Mouse (Mus musculus): ENCODE data around the gene Vpreb3. TPM values are rescaled to one million over a fixed set of nuclear protein-coding genes. Genes with fewer than 3 reads are reported as not detected.
A peak's percentile ranks its signal among the peaks of the same experiment; 100 is the strongest.

The Vpreb3 gene
- polyA plus RNA-seq, 1 experiment from 2014 or later, result 0.56 TPM

DNA sequence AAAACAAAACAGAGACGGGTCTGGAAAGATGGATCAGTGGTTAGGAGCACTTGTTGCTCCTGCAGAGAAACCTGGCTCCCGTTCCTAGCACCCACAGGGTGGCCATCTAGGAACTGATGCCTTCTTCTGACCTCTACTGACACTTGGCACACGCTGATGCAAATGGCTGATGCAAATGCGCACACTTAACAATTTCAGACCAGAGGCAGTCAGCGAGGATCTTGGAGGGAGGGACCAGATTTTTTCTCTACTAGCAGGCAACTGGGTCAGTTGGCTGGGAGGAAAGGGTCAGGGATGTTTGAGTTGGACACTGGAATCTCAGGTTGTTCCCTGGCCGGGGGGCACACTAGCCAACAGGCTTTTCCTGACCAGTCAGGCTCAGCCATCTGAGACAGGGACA is 10.0 kb upstream of the Vpreb3 start, which contains the start of gene Chchd10:
Chchd10 (plus strand) TSS at position 240 of the 400 bp plus-strand sequence.
- peak within 1 kb of the TSS; percentile 66 for H3K4me3 ChIP-seq
- ATAC-seq (ENCODE audit: insufficient number of reproducible peaks, insufficient read depth, low FRiP score, low TSS enrichment), result no peak
- WGBS, result 27% methylated on average over 6 of the region's 6 CpGs
- H3K4me1 ChIP-seq, result peaks cover 38% of the 10 kb centered on the region
- peak within 1 kb of the TSS; percentile 83 for H3K4me2 ChIP-seq (replicated peaks)
- H3K9ac ChIP-seq, result peak within 1 kb of the TSS; percentile 94
- peaks cover 5% of the 10 kb centered on the region for H3K36me3 ChIP-seq
- H3K27me3 ChIP-seq, result peaks cover 34% of the 10 kb centered on the region
- no peaks in the 10 kb centered on the region for H3K9me3 ChIP-seq
- H3K27ac ChIP-seq, result peak within 1 kb of the TSS; percentile 80

DNA sequence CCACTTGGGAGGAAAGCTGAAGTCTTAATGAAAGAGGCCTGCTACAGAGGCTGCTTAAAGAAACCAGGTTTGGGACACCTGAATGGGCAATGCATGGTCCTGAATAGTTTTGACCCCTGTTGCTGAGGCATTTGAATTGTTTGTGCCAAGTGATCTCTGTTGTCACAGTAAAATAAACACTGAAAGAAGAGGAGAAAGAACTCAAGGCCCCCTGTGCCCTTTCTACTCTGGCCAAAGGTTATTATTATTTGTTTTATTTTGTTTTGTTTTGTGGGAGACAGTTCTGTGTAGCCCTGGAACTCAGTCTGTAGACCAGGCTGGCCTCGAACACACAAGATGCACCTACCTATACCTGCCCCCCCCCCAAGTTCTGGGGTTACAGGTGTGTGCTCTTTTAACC is 7.9 kb upstream of the Vpreb3 start:
- no peak for ATAC-seq (ENCODE audit: insufficient number of reproducible peaks, insufficient read depth, low FRiP score, low TSS enrichment)
- H3K27me3 ChIP-seq, result peaks cover 34% of the 10 kb centered on the region
- no peaks in the 10 kb centered on the region for H3K36me3 ChIP-seq
- no peaks in the 10 kb centered on the region for H3K9me3 ChIP-seq
- H3K4me1 ChIP-seq, result peaks cover 36% of the 10 kb centered on the region
- H3K9ac ChIP-seq, result no peak overlapping the region; the same call in 1 of the 2 replicates
- 69% methylated on average over 1 of the region's 1 CpGs for WGBS
- no peak overlapping the region for H3K27ac ChIP-seq
- H3K4me2 ChIP-seq (replicated peaks), result peak overlapping the region; percentile 80
- H3K4me3 ChIP-seq, result 0 out of 2 replicates have a peak overlapping the region, but pooled peaks have one; percentile 43

DNA sequence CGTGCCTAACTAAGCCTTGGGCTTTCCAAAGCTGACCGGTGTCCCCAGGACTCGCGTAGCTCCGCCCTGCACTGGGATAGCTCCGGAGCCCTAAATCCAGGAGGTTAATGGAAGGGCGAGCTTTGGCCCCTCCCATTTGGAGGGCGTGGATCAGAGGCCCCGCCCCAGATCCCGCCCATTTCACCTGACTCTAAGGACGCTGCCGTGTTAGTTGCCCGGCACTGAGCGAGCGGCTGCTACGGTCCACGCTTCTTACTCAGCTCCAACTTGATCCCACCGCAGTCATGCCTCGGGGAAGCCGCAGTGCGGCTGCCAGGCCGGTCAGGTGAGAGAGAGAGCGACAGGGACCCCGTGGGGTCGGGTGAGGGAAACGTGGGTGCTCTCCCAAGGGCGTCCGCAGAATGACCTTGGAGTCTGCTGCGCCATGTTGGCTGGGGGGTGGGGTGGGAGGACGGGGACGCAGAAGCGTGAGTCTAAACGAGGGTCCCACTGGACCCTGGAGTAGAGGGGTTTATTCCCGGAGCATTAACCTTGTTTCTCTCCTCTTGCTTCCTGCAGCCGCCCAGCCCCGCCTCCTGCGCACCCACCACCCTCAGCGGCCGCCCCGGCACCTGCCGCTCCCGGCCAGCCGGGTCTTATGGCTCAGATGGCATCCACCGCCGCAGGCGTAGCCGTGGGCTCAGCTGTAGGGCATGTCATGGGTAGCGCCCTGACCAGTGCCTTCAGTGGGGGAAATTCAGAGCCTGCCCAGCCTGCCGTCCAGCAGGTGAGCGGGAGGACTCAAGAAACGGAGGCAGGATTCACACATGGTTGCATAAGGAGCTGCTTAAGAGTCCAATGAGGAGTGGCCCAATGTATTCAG is 6.9 kb upstream of the Vpreb3 start, which contains the start of gene Mmp11:
Mmp11 (minus strand) TSS at position 817 of the 862 bp plus-strand sequence.
- Histone ChIP-seq H3K9ac (peak within 1 kb of the TSS; percentile 31), H3K4me1 (peaks cover 27% of the 10 kb centered on the region), H3K36me3 (no peaks in the 10 kb centered on the region), H3K27ac (no peak within 1 kb of the TSS), H3K27me3 (peaks cover 31% of the 10 kb centered on the region), H3K4me3 (peak within 1 kb of the TSS; percentile 43), H3K4me2 (replicated peaks) (peak within 1 kb of the TSS; percentile 80), H3K9me3 (no peaks in the 10 kb centered on the region)
- ATAC-seq (ENCODE audit: insufficient number of reproducible peaks, insufficient read depth, low FRiP score, low TSS enrichment), result no peak; the same call in 1 of the 2 replicates
- 2% methylated on average over 50 of the region's 51 CpGs for WGBS

DNA sequence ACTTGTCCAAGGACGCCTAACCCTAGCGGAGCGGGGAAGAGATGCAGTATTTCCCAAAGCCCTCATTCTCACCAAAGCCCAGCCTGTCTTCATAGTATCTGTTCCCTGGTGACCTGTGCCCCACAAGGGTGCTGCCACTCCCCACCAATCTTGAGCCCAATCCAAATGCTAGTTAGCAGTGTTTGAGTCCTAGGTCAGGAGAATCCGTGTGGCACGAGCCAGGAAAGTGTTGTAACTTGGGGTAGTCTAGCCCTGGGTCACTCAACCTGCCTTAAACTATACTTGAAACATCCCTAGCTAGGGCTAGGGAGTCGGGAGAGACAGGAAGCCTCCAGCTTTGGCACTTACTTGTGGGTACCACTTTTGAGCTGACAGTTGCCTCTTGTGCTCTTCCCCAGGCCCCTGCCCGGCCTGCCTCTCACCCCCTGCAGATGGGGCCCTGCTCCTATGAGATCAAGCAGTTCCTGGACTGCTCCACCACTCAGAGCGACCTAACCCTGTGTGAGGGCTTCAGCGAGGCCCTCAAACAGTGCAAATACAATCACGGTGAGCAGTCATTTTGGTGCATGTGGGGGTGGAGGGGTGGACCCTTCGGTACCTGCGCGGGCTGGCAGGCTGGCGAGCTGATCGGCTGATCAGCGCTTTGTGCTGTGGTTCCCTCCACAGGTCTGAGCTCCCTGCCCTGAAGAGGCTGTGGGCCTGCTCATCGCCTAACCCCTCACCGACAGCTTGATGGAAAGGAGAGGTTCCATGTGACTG is 5.8 kb upstream of the Vpreb3 start:
- H3K4me1 ChIP-seq, result peaks cover 17% of the 10 kb centered on the region
- no peaks in the 10 kb centered on the region for H3K36me3 ChIP-seq
- H3K9ac ChIP-seq, result no peak overlapping the region
- no peak overlapping the region for H3K27ac ChIP-seq
- H3K27me3 ChIP-seq, result peaks cover 28% of the 10 kb centered on the region
- H3K4me3 ChIP-seq, result no peak overlapping the region
- 32% methylated on average over 18 of the region's 18 CpGs for WGBS
- H3K9me3 ChIP-seq, result no peaks in the 10 kb centered on the region
- ATAC-seq (ENCODE audit: insufficient number of reproducible peaks, insufficient read depth, low FRiP score, low TSS enrichment), result no peak
- 0 out of 2 replicates have a peak overlapping the region, but pooled peaks have one; percentile 1 for H3K4me2 ChIP-seq (replicated peaks)

DNA sequence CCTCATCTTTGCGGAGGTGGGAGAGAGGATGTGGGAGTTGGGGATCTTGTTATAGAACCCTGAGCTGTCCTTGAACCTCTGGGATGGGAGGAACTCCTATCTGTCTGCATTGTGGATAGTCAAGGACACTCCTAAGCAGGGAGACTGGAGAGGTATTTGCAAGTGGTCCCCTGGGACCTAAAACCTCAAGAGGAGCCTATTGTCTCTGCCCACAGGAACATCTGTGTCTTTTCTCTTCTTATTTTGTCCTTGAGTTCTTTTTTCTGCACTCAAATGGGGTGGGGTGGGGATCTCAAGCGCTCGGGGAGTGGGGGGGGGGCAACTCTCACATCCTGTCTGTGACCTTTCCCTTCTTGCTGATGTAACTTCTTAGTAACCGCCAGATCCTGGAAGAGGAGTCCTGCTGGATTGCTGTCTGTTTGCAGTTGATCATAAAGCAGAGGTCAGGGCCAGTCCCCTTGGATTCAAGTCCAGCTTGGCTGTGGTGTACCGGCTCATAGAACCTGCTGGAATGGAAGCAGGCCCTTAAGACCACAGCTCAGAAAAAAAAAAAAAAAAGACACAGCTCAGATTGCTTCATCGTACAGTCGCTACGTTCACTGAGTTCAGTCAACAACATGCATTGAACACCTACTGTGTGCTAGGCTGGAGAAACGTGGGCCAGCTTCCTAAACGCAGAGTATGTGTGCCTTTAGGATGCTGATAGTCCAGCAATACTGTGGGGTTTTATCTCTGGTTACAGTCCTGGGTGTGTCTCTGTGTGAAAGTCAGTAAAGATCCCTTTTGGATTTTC is 4.8 kb upstream of the Vpreb3 start:
- Histone ChIP-seq H3K4me3 (no peak overlapping the region), H3K9ac (no peak overlapping the region), H3K9me3 (no peaks in the 10 kb centered on the region), H3K4me2 (replicated peaks) (no peak overlapping the region), H3K27ac (no peak overlapping the region), H3K27me3 (peaks cover 28% of the 10 kb centered on the region), H3K4me1 (peaks cover 11% of the 10 kb centered on the region; the same call in 1 of the 2 replicates), H3K36me3 (no peaks in the 10 kb centered on the region)
- 53% methylated on average over 10 of the region's 10 CpGs for WGBS
- ATAC-seq (ENCODE audit: insufficient number of reproducible peaks, insufficient read depth, low FRiP score, low TSS enrichment), result no peak

DNA sequence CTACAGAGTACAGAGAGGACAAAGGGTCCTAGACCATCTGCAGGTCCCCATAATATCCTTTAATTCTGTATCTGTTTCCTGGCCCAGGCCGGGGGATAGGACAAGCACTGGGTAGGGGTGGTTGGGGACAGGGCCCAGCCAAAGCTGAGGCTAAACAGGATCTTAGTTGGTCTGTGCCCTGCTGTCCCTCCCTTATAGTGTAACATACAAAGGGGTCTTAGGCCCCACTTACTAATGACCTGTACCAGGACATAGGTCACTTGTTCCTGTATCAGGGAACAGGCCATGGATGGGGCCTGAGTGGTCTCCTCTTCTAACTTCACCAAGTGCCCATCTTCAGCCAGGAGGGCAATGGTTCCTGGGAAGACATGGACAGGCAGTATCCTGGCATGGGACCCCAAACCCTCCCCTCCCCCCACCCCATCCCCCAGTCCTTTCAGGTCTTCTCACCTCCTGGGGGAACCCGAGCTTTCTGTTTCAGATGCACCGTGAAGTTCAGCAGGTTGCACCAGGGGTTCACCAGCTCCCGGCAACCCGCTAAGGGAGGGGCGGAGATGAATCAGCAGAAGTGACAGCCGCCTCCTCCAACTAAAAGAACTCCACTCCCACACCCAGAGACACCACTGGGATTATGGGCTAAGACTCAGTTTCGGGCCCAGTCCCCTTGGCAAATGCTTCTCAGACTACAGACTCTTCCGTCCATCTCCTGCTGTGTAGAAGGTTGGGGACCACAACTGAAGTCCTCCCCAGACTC is 3.2 kb upstream of the Vpreb3 start:
- H3K27me3 ChIP-seq, result peaks cover 28% of the 10 kb centered on the region

DNA sequence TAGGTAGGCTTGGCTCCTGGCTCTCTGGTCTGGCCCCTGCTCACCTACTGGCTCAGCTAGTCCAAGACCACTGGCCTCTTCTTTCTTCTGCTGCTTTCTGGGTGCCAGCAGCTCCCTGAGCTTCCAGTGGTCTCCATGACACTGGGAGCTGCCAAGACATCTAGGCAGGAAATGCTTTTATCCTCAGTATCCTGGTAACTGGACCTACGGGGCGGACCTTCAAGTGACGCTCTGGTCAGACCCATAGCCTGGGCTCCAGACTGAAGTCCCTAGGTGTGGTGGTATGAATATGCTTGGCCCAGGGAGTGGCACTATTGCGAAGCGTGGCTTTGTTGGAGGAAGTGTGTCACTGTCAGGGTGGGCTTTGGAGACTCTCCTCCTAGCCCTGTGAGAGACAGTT is 2.3 kb upstream of the Vpreb3 start, which contains the start of gene Gm867:
Gm867 (minus strand) TSS at position 153 of the 400 bp plus-strand sequence.
- H3K4me2 ChIP-seq (replicated peaks), result no peak within 1 kb of the TSS
- peaks cover 6% of the 10 kb centered on the region; the same call in 1 of the 2 replicates for H3K4me1 ChIP-seq
- no peak for ATAC-seq (ENCODE audit: insufficient number of reproducible peaks, insufficient read depth, low FRiP score, low TSS enrichment)
- no peaks in the 10 kb centered on the region for H3K9me3 ChIP-seq
- WGBS, result 74% methylated on average over 5 of the region's 5 CpGs
- no peaks in the 10 kb centered on the region for H3K36me3 ChIP-seq
- H3K27me3 ChIP-seq, result peaks cover 22% of the 10 kb centered on the region
- no peak within 1 kb of the TSS for H3K27ac ChIP-seq
- H3K4me3 ChIP-seq, result no peak within 1 kb of the TSS
- no peak within 1 kb of the TSS for H3K9ac ChIP-seq

More for the DNA sequence above, 3.2 kb upstream of the Vpreb3 start:
- Histone ChIP-seq H3K27ac (no peak overlapping the region), H3K9ac (no peak overlapping the region), H3K36me3 (no peaks in the 10 kb centered on the region), H3K9me3 (no peaks in the 10 kb centered on the region), H3K4me2 (replicated peaks) (no peak overlapping the region), H3K4me1 (peaks cover 9% of the 10 kb centered on the region; the same call in 1 of the 2 replicates), H3K4me3 (no peak overlapping the region)
- WGBS, result 51% methylated on average over 9 of the region's 9 CpGs
- ATAC-seq (ENCODE audit: insufficient number of reproducible peaks, insufficient read depth, low FRiP score, low TSS enrichment), result no peak

DNA sequence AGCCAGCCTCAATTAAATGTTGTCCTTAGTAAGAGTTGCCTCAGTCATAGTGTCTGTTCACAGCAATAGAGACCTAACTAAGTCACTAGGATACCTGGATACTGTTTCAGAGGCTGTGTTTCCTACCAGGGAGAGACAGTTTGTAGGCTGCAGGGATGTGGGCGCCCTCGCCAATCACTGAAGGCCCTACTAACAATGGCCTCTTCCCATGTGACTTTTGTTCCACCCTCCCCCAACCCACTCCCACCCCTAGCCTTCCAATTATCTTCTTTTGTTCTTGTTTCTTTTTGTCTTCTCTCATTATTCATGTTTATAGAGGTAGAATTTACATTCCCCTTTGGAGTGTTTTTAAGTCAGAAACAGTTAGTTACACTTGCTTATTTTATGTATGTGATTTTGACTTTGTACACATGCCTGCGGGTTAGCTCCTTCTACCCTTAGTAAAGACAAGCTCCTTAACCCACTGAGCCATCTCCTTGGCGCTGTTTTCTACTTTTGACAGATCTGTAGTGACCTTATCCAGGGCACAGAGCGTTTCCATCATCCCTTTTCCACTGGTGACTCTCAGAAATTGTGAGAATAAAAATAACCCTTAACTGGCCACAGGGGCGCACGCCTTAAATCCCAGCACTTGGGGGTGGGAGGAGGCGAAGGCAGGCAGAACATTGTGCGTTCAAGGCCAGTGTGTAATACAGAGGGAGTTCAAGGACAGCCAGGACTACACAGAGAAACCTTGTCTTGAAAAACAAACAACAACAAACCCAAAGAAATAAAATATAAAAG is 1.6 kb upstream of the Vpreb3 start:
- no peak for ATAC-seq (ENCODE audit: insufficient number of reproducible peaks, insufficient read depth, low FRiP score, low TSS enrichment)
- H3K4me2 ChIP-seq (replicated peaks), result no peak overlapping the region
- 65% methylated on average over 9 of the region's 9 CpGs for WGBS

DNA sequence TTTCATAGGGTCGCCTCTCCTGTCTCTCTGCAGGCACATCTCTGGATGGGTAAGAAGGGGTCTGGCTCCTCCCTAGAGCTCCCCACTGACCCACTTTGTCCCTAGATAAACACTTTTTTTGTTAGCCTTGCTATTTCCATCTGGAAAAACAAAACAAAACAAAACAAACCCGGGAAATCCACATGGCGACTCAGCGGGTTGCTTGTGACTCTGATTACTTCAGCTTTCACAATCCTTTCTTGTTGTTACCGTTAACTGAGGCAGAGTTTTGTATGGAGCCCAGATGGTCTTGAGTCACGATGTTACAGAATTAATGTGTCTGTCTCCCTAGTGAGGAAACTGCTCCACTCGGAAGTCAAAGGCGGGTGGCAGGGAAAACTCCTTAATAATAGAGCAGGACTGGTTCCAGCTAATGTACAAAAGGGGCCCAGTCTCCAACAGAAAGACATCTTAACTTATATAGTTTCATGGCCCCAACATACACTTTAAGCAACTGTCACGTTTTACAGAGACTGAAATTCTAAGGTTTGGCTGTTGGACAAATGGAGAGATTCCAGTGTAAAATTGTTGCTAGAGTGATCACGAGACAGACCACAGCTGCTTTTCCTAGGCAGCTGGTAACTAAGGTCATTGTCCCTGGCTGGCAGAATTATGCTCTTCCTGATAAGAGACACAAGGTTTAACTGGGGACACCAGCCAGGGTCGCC is 1.4 kb downstream of the Vpreb3 start:
- H3K4me3 ChIP-seq, result no peak overlapping the region
- H3K9ac ChIP-seq, result no peak overlapping the region
- no peaks in the 10 kb centered on the region for H3K36me3 ChIP-seq
- H3K4me1 ChIP-seq, result no peaks in the 10 kb centered on the region; the same call in 1 of the 2 replicates
- H3K9me3 ChIP-seq, result no peaks in the 10 kb centered on the region
- ATAC-seq (ENCODE audit: insufficient number of reproducible peaks, insufficient read depth, low FRiP score, low TSS enrichment), result no peak
- no peaks in the 10 kb centered on the region for H3K27me3 ChIP-seq
- no peak overlapping the region for H3K4me2 ChIP-seq (replicated peaks)
- 27% methylated on average over 11 of the region's 11 CpGs for WGBS
- no peak overlapping the region for H3K27ac ChIP-seq

More for the DNA sequence above, 1.6 kb upstream of the Vpreb3 start:
- Histone ChIP-seq H3K9ac (no peak overlapping the region), H3K9me3 (no peaks in the 10 kb centered on the region), H3K27me3 (peaks cover 15% of the 10 kb centered on the region), H3K4me1 (peaks cover under 1% of the 10 kb centered on the region; the same call in 1 of the 2 replicates), H3K4me3 (no peak overlapping the region), H3K36me3 (no peaks in the 10 kb centered on the region), H3K27ac (no peak overlapping the region)

Data from embryonic facial prominence, embryonic 12.5 days (tissue).